Mouse (Mus musculus) C2C12 (cell line): ENCODE results near the gene Ndufv1. TPM values are rescaled to one million over a fixed set of nuclear protein-coding genes. Genes with fewer than 3 reads are reported as not detected.

Experiments used
- H3K27me3 ChIP-seq: one replicate; pipeline ENCODE4 v1.6.1; 2011; ENCODE audit not compliant: control insufficient read depth, insufficient read depth, insufficient read length
- H3K36me3 ChIP-seq: one replicate; pipeline ENCODE4 v1.6.1; 2011; ENCODE audit not compliant: control insufficient read depth, insufficient read depth
- H3K4me3 ChIP-seq: one replicate; pipeline ENCODE4 v1.5.1; 2011; ENCODE audit warnings: mild to moderate bottlenecking, control low read depth; ENCODE audit not compliant: poor library complexity, insufficient read depth, severe bottlenecking
- H3K79me2 ChIP-seq: one replicate; pipeline ENCODE4 v1.6.1; 2011; ENCODE audit not compliant: control insufficient read depth, insufficient read depth
- H3K79me3 ChIP-seq: one replicate; pipeline ENCODE4 v1.6.1; 2011; ENCODE audit warnings: low read depth, control low read depth
- H3ac ChIP-seq: one replicate; pipeline ENCODE3; 2011; ENCODE audit warnings: low read depth; ENCODE audit not compliant: control insufficient read depth, insufficient read length
- CEBPB ChIP-seq: IDR thresholded peaks from one replicate; pipeline ENCODE4 v1.6.1; 2011; ENCODE audit warnings: low read depth, mild to moderate bottlenecking, control low read depth, moderate library complexity
- CTCF ChIP-seq: IDR thresholded peaks from one replicate; pipeline ENCODE4 v1.5.1; 2011; ENCODE audit not compliant: control insufficient read depth, insufficient read depth, insufficient read length
- FOSL1 ChIP-seq: IDR thresholded peaks from one replicate; pipeline ENCODE4 v1.8.0; 2011; ENCODE audit warnings: mild to moderate bottlenecking, low read length; ENCODE audit not compliant: poor library complexity, insufficient read depth, severe bottlenecking
- MAX ChIP-seq: IDR thresholded peaks from one replicate; pipeline ENCODE4 v1.6.1; 2011; ENCODE audit warnings: mild to moderate bottlenecking, control low read depth
- MYOD1 ChIP-seq: IDR thresholded peaks from one replicate; pipeline ENCODE4 v1.6.1; 2011; ENCODE audit warnings: low read depth; ENCODE audit not compliant: control insufficient read depth, insufficient read length
- MYOG ChIP-seq: IDR thresholded peaks from one replicate; pipeline ENCODE4 v1.6.1; 2011; ENCODE audit not compliant: control insufficient read depth, insufficient read length; ENCODE audit errors: extremely low read depth
- USF1 ChIP-seq: IDR thresholded peaks from one replicate; pipeline ENCODE4 v1.6.1; 2011; ENCODE audit warnings: low read depth, mild to moderate bottlenecking, control low read depth, moderate library complexity
- polyA plus RNA-seq: library from polyadenylated mRNA; unstranded; fragments of >200 nt; fragmentation: generic; extraction: Trizol; gene quantifications from one replicate; pipeline ENCODE4 v1.2.1, GENCODE M21; 2012; ENCODE audit warnings: missing spikeins

Ndufv1 gene
- polyA plus RNA-seq, 1 experiment = 254 TPM

DNA sequence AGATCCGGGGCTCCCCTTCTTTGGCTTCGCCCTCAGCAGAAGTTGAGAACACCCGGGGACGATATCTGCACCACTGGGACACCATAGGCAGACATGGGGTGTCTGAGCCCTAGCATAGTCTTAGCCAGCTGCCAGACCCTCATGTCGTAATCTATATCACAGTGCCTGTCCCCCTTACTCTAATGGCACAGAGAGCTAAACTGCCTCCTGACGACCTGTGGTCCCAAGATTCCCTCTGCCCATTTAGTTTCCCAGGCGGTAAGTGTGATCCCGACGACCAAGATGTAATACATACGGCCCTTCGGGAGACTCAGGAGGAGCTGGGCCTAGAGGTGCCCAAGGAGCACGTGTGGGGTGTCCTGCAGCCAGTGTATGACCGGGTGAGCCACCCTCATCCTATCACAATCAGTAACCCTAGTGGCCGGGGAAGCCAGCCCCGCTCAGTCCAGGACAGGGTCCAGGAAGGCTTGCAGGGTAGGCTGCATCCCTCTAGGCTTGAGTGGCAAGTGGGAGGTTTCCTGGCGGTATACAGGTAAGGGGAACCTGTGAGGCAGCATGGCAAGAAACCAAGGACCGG is 11.6 kb downstream of the Ndufv1 start:
- Histone ChIP-seq H3K79me3 (no peaks in the 10 kb centered on the region), H3K27me3 (no peaks in the 10 kb centered on the region), H3K4me3 (peak overlapping the region; percentile 69), H3K36me3 (peaks cover 8% of the 10 kb centered on the region), H3ac (peak overlapping the region; percentile 76), H3K79me2 (no peaks in the 10 kb centered on the region)
- no peak for TF ChIP-seq MYOD1
- TF ChIP-seq CTCF = no peak
- no peak for TF ChIP-seq MYOG
- no peak for TF ChIP-seq MAX
- TF ChIP-seq CEBPB = no peak
- TF ChIP-seq FOSL1 = no peak
- TF ChIP-seq USF1 = no peak

DNA sequence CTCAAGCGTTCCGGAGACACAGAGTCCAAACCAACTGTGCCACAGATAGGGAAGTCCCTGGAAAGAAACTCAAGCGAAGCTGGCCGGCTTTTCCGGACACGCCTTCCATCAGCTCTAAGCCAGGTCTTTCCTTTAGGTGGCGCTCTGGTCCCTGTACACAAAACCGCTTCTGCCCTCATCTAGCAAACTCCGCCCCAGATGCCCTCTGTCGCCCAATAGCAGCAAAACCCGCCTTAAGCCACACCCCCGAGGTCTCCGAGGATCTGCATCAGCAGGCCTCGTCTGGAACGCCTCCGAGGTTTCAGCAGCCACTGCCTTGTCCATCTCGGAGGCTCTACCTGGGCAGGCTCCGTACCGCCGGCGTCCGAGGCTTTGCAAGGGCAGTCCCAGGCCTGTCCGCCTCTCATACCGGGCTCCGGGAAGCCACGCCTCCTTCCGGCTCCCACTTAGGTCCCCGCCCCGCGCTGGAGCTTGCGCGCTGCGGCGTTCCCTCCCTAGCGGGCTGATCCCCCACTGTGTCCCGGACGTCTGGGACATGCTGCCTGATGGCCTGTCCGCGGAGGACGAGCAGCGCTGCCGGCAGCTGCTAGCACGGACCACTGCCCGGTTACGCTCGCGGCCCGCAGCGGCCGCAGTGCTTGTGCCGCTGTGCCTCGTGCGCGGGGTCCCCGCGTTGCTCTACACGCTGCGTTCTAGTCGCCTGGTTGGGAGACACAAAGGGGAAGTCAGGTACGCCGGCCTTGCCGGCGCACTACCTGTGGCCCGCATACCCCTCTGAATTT is 12.3 kb downstream of the Ndufv1 start, which contains the start of the genes Nudt8 and Gm49405:
Nudt8 (plus strand) TSS at position 462 of the 782 bp plus-strand sequence.
Gm49405 (plus strand) TSS at position 508 of the 782 bp plus-strand sequence.
- no peaks in the 10 kb centered on the region for H3K79me2 ChIP-seq
- no peaks in the 10 kb centered on the region for H3K79me3 ChIP-seq
- peaks cover 2% of the 10 kb centered on the region for H3K36me3 ChIP-seq
- peak within 1 kb of the TSS; percentile 69 for H3K4me3 ChIP-seq
- H3ac ChIP-seq = peak within 1 kb of the TSS; percentile 76
- no peaks in the 10 kb centered on the region for H3K27me3 ChIP-seq
- TF ChIP-seq CTCF (peak; percentile 50), MYOD1 (no peak), MAX (peak; percentile 53)

DNA sequence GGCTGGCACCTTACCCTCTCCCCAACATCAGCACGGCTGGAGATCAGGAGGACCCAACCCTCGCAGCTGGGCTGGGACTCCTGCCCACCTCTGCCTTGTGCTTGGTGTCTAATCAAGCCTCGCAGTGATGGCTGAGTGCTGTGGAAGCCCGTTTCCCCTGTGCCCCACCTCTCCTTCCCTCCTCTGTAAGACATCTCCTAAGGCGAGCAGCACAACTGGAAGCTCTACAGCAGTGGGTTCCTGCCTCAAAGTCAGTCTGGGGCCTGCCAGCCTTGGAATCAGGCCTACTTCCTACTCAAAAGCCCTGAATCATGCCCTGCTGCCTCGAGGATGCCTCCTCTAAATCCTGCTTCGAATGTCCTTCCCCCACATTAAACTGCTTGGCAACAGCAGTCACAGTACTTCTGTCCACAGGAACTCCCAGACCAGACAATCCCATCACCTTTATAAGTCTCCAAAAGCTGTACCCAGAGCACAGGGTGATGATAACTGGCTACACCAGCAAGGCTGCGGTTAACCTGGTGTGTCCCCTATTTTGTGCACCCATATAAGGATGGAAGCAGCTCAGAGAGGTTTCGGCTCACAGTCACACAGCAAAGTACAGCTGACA is 13.4 kb downstream of the Ndufv1 start:
- Histone ChIP-seq H3K79me3 (no peaks in the 10 kb centered on the region), H3ac (no peak overlapping the region), H3K36me3 (no peaks in the 10 kb centered on the region), H3K4me3 (no peak overlapping the region), H3K27me3 (no peaks in the 10 kb centered on the region), H3K79me2 (no peaks in the 10 kb centered on the region)
- TF ChIP-seq CTCF = no peak
- no peak for TF ChIP-seq USF1
- no peak for TF ChIP-seq MYOD1
- TF ChIP-seq MAX = no peak
- TF ChIP-seq CEBPB = no peak
- no peak for TF ChIP-seq FOSL1
- no peak for TF ChIP-seq MYOG

- Histone ChIP-seq H3K36me3 (no peaks in the 10 kb centered on the region), H3K4me3 (no peak overlapping the region), H3K27me3 (peaks cover 2% of the 10 kb centered on the region), H3K79me3 (no peaks in the 10 kb centered on the region), H3ac (no peak overlapping the region), H3K79me2 (no peaks in the 10 kb centered on the region)
- no peak for TF ChIP-seq MYOD1
- TF ChIP-seq CEBPB = no peak
- TF ChIP-seq MYOG = no peak
- TF ChIP-seq MAX = no peak
- no peak for TF ChIP-seq CTCF
- TF ChIP-seq USF1 = no peak
- TF ChIP-seq FOSL1 = no peak
Observed at GRCm38 (mm10) chr19:3998335-3998734, 14.3 kb downstream of the Ndufv1 start.

GRCm38 (mm10) chr19:3997231-3997630 is 15.4 kb downstream of the Ndufv1 start:
- H3K79me2 ChIP-seq = no peaks in the 10 kb centered on the region
- no peaks in the 10 kb centered on the region for H3K79me3 ChIP-seq
- H3K36me3 ChIP-seq = no peaks in the 10 kb centered on the region
- TF ChIP-seq FOSL1 = no peak
- no peak for TF ChIP-seq MYOD1
- TF ChIP-seq MAX = no peak
- no peak for TF ChIP-seq CTCF
- TF ChIP-seq CEBPB = no peak
- no peak for TF ChIP-seq USF1
- TF ChIP-seq MYOG = no peak
- H3ac ChIP-seq = no peak overlapping the region
- H3K4me3 ChIP-seq = no peak overlapping the region
- peaks cover 13% of the 10 kb centered on the region for H3K27me3 ChIP-seq
